Mouse (Mus musculus) intestine, postnatal 0 days (tissue): Measurements from ENCODE around the gene Rpl27. TPM values are rescaled to one million over a fixed set of nuclear protein-coding genes. Genes with fewer than 3 reads are reported as not detected.

Experiments
- ATAC-seq: fragments of 200-750 bp; cut with Nextera tagmentation; 2 replicates; pipeline ENCODE4 v1.8.0; 2017; ENCODE audit warnings: mild to moderate bottlenecking, moderate TSS enrichment, moderate library complexity
- H3K27ac ChIP-seq: fragments of 300-500 bp; sonication (generic); 2 replicates; pipeline ENCODE4 v1.5.1; 2014; ENCODE audit warnings: mild to moderate bottlenecking, low read depth, low read length, moderate library complexity
- H3K27me3 ChIP-seq: fragments of 300-500 bp; sonication (generic); replicated peaks from 2 replicates; pipeline ENCODE4 v1.6.1; 2014; ENCODE audit warnings: low read length, mixed read lengths; ENCODE audit not compliant: control insufficient read depth, insufficient read depth
- H3K36me3 ChIP-seq: fragments of 300-500 bp; sonication (generic); 2 replicates; pipeline ENCODE4 v1.6.1; 2014; ENCODE audit warnings: mild to moderate bottlenecking, moderate library complexity; ENCODE audit not compliant: control insufficient read depth, insufficient read depth
- H3K4me1 ChIP-seq: fragments of 300-500 bp; sonication (generic); replicated peaks from 2 replicates; pipeline ENCODE4 v1.6.1; 2014; ENCODE audit warnings: antibody characterized with exemption, low read length, mixed read lengths; ENCODE audit not compliant: control insufficient read depth, insufficient read depth
- H3K4me2 ChIP-seq: fragments of 300-500 bp; sonication (generic); replicated peaks from 2 replicates; pipeline ENCODE4 v1.6.1; 2014; ENCODE audit warnings: low read depth, mild to moderate bottlenecking, moderate library complexity
- H3K4me3 ChIP-seq: fragments of 300-500 bp; sonication (generic); 2 replicates; pipeline ENCODE4 v1.5.1; 2014; ENCODE audit warnings: low read depth, low read length
- H3K9ac ChIP-seq: fragments of 300-500 bp; sonication (generic); 2 replicates; pipeline ENCODE4 v1.6.1; 2014; ENCODE audit warnings: mild to moderate bottlenecking, low read depth, low read length
- H3K9me3 ChIP-seq: fragments of 300-500 bp; sonication (generic); 2 replicates; pipeline ENCODE4 v1.6.1; 2016; ENCODE audit warnings: mixed run types; ENCODE audit not compliant: control insufficient read depth
- CTCF ChIP-seq: sonication (generic); IDR thresholded peaks from 2 replicates; pipeline ENCODE4 v1.5.1; 2016; ENCODE audit warnings: low read depth, mild to moderate bottlenecking, control low read depth, antibody characterized with exemption, moderate library complexity
- WGBS: fragments of 180-500 bp; shearing (Covaris S2); extraction: QIAGEN DNeasy Blood & Tissue Kit; methylation state at CpG from one replicate; pipeline ENCODE4 v1.1.7; 2014; 5-methylcytosine and 5-hydroxymethylcytosine counted together
- polyA plus RNA-seq: library from polyadenylated mRNA; unstranded; fragments of >200 nt; fragmentation: Nextera tagmentation; extraction: Ambion mirVana; gene quantifications from 2 replicates; pipeline ENCODE4 v1.2.1, GENCODE M21; 2015

The Rpl27 gene
- polyA plus RNA-seq: 240 and 241 TPM in 2 replicates

DNA sequence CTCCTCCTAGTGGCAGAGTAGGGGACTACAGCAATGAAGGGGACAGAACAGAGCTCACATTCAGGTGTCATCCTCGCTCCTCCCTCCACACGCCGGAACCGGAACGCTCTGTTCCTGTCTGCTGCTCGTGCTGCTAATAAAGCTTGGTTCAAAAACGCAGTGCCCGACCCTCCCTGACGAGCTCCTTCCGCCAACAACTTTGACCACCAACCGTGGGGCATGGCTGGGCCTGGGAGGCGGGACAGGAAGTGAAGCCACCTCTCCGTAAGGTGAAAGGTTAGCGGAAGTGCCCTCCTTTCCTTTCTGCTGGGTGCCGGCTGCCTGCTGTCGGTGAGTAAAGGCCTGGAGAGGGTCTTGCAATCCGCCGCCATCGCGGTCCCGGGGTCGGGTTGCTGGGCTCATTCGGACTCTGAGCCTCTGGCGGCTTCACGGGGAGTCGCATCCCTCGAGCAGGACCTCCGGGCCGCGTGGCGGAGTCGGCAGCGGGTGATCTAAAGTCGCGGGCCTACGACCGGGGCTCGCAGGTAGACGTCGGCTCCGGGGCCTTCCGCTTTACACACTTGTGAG is at the start of gene Rpl27:
Gene Rpl27, plus strand, starts transcription at position 172 of the 567 bp plus-strand sequence.
- Histone ChIP-seq H3K36me3 (peaks cover 25% of the 10 kb centered on the region), H3K9me3 (no peaks in the 10 kb centered on the region), H3K27ac (peak within 1 kb of the TSS; percentile 76), H3K4me1 (peaks cover 5% of the 10 kb centered on the region; the same call in 1 of the 2 replicates), H3K27me3 (no peaks in the 10 kb centered on the region), H3K4me3 (peak within 1 kb of the TSS; percentile 80), H3K9ac (peak within 1 kb of the TSS; percentile 89), H3K4me2 (peak within 1 kb of the TSS; percentile 77)
- 0% methylated on average over 42 of the region's 42 CpGs for WGBS
- peak; percentile 98 for ATAC-seq
- TF ChIP-seq CTCF: peak; percentile 88

DNA sequence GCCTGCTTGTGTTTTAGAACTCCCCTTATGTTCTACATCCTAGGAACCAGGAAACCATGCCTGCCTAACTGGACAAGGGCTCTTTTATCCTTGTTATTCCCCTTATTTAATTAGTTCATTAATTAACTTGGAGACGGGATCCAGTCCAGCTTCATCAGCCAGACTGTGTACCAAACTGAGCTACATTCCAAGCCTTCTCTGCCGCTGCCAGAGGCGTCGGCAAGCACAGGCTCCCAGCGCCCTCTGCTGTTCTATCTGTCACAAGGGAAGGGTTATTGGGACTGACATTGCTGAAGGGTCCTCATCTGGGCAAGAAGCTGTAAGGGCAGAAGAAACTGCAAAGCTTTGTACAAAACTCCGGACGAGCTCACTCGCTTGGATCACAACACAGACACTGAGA is 47.0 kb upstream of the Rpl27 start:
- TF ChIP-seq CTCF: peak; percentile 98
- no peaks in the 10 kb centered on the region for H3K4me1 ChIP-seq
- H3K9me3 ChIP-seq: no peaks in the 10 kb centered on the region
- H3K9ac ChIP-seq: no peak overlapping the region
- 2% methylated on average over 8 of the region's 8 CpGs for WGBS
- H3K27me3 ChIP-seq: no peaks in the 10 kb centered on the region
- H3K36me3 ChIP-seq: no peaks in the 10 kb centered on the region
- ATAC-seq: peak; percentile 38; the same call in 1 of the 2 replicates
- H3K4me2 ChIP-seq: no peak overlapping the region
- no peak overlapping the region for H3K4me3 ChIP-seq
- no peak overlapping the region for H3K27ac ChIP-seq

DNA sequence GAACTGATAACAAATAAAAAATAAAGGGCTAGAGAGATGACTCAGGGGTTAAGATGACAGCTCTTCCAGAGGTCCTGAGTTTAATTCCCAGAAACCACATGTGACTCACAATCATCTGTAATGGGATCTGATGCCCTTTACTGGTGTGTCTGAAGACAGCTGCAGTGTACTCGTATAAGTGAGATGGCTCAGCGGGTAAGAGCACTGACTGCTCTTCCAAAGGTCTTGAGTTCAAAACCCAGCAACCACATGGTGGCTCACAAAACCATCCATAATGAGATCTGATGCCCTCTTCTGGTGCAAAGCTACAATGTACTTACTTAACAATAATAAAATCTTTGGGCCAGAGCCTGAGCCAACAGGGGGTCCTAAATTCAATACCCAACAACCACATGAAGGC is 26.8 kb upstream of the Rpl27 start:
- ATAC-seq: no peak
- H3K27me3 ChIP-seq: no peaks in the 10 kb centered on the region
- no peak overlapping the region for H3K4me2 ChIP-seq
- H3K4me1 ChIP-seq: no peaks in the 10 kb centered on the region
- H3K36me3 ChIP-seq: peaks cover 29% of the 10 kb centered on the region
- peak; percentile 33; the same call in 1 of the 2 replicates for TF ChIP-seq CTCF
- H3K9me3 ChIP-seq: no peaks in the 10 kb centered on the region
- no peak overlapping the region for H3K27ac ChIP-seq
- no peak overlapping the region for H3K4me3 ChIP-seq
- H3K9ac ChIP-seq: no peak overlapping the region
- WGBS: 76% methylated on average over 2 of the region's 2 CpGs

DNA sequence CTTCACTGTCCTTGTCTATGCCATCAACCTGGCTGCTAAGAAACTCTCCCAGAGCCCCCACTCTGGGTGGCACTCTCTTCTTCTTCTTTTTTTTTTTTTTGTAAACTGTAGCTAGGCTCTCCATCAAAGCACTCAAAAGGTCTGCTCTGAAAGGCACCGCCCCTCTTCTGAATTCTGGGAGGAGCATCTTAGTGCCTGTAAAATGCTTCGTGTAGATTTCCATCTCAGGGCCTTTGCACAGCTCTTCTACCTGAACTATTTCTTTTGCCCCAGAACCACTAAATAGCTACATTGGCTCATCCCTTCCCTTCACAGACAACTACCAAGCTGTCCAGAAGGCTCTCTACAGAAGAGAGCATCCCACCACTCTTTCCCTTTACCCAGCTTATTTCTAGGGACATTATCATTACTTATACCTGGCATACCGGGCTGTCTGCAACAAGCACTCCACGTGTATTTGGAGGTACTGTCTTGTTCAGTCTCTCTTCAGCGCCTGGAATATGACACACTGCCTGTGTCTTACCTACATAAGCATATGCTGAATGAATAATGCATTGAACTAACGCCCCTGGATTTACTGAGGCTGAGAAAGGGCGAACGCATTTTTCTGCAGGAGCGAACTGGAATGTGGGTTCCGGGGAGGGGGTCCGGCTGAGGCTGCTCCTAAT is 25.5 kb upstream of the Rpl27 start:
- peak overlapping the region; percentile 80 for H3K4me3 ChIP-seq
- H3K36me3 ChIP-seq: peaks cover 17% of the 10 kb centered on the region; the same call in 1 of the 2 replicates
- no peak for TF ChIP-seq CTCF
- peak overlapping the region; percentile 57; the same call in 1 of the 2 replicates for H3K27ac ChIP-seq
- no peaks in the 10 kb centered on the region for H3K9me3 ChIP-seq
- no peak for ATAC-seq
- no peaks in the 10 kb centered on the region for H3K4me1 ChIP-seq
- peak overlapping the region; percentile 80 for H3K9ac ChIP-seq
- H3K27me3 ChIP-seq: no peaks in the 10 kb centered on the region
- WGBS: under 1% methylated on average over 11 of the region's 11 CpGs
- H3K4me2 ChIP-seq: peak overlapping the region; percentile 84

DNA sequence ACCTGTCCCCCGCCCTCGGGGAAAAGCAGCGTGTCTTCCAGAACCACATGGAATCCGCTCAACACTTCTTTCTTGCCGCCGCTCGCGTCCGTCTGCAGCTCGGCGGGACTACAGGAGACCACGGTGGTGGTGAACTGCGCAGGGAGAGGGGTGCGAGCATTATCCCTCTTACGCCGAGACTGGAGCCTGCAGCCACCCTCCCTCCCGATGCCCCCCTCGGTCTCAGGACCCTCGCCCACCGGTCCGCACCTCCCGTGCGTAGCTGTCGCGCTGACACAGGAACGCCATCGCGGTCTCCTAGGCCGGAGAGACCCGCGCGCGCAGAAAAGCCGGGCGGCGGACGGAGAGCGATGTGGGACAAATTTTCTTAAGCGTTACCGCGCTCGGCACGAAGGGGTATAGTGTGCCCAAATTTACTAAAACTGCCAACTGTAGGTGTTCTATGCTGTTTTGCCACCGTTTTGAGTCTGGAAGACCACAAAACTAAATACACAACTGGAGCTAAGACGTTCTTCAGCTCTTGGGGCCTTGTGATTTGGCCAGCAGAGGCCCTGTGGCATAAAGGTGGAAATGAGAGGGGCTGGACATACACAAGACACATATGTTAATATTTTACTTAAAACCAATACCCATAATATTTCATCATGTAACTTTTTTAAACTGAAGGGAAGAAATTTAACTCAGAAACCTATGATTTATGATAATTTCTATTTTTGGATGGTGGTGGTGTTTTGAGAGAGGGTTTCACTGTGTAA is 24.8 kb upstream of the Rpl27 start, which contains the start of gene Aarsd1:
Gene Aarsd1, minus strand, starts transcription at position 515 of the 755 bp plus-strand sequence.
- peak; percentile 76 for ATAC-seq
- Histone ChIP-seq H3K4me2 (peak within 1 kb of the TSS; percentile 84), H3K27ac (peak within 1 kb of the TSS; percentile 57; the same call in 1 of the 2 replicates), H3K4me1 (no peaks in the 10 kb centered on the region), H3K9me3 (no peaks in the 10 kb centered on the region), H3K27me3 (no peaks in the 10 kb centered on the region), H3K4me3 (peak within 1 kb of the TSS; percentile 80), H3K36me3 (peaks cover 10% of the 10 kb centered on the region; the same call in 1 of the 2 replicates), H3K9ac (peak within 1 kb of the TSS; percentile 80)
- WGBS: under 1% methylated on average over 44 of the region's 45 CpGs
- no peak for TF ChIP-seq CTCF

DNA sequence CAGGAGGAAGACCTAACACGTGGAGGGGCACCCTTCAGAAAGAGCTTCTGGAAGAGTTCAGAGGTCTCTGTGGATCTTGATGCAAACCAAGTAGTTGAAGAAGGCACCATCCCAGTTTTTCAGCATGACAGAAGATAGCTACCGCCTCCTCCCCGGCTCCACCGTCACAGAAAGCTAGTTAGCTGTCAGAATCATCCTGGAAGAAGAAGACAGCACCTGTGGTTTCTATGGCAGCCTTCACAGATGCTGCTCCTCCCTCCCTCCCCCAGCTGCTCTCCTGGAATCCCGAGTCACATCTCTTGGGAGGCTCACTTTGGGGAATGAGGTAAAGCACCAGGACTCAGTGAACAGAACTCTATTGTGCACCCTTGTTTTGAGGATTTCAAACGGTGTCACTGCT is 23.1 kb upstream of the Rpl27 start:
- no peak for ATAC-seq
- no peaks in the 10 kb centered on the region for H3K9me3 ChIP-seq
- H3K4me2 ChIP-seq: no peak overlapping the region
- H3K4me3 ChIP-seq: no peak overlapping the region
- no peaks in the 10 kb centered on the region for H3K36me3 ChIP-seq
- WGBS: 64% methylated on average over 6 of the region's 6 CpGs
- no peak overlapping the region for H3K27ac ChIP-seq
- H3K4me1 ChIP-seq: no peaks in the 10 kb centered on the region
- H3K9ac ChIP-seq: no peak overlapping the region
- no peaks in the 10 kb centered on the region for H3K27me3 ChIP-seq
- no peak for TF ChIP-seq CTCF
